Mouse (Mus musculus): Measurements from ENCODE around the gene Gcg. TPM values are rescaled to one million over a fixed set of nuclear protein-coding genes. Genes with fewer than 3 reads are reported as not detected.

The Gcg gene
- under 1 TPM in 1 of 2 experiments, not detected in 1; 0.25 TPM for total RNA-seq (2021)
- long read RNA-seq, experiment 1: 0 reads
- long read RNA-seq, experiment 2: 0 reads

GRCm38 (mm10) chr2:62483550-62483949 lies at the start of gene Gcg:
TSS of gene Gcg (minus strand) at chr2:62483650.
- DNase-seq: no peak

GRCm38 (mm10) chr2:62531065-62531464 lies 47.6 kb upstream of the Gcg start:
- DNase-seq: no peak

DNA sequence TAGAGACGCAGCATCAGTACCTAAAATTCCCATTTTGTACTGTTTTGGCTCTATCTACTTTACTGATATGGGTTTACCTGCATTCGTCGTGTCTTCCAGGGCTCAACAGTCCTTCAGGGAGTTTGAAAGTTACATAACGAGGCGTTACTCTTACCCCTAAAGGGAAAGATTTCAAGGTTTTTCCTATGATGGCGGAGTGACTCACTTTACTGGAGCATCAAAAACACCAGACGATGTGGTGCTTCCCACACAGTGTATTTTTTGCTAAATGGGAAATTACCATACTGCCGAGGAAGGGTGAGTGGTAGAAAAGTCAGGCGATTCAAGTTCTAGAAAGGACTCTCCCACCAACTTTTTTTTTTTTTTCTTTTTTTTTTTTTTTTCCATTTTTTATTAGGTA lies 42.9 kb upstream of the Gcg start:
- DNase-seq: no peak

DNA sequence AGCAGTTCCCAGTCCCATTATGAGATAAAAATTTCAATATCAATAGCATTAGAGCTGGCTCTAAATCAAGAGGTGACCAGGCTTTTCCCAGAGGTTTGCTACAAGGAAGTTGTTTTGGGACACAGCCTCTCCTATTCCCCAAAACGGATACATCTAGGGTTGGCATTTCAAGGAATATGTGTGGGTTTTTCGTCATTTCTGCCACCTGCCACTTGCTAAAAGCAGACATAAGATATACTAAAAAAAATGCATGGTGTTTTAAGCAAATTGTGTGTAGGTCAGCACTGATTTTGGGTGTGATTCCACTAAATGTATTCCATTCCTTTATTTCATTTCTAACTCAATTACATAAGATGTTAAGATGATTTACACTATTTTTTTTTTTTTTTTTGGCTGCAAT lies 34.3 kb upstream of the Gcg start:
- no peak for DNase-seq

- DNase-seq: no peak
Observed at GRCm38 (mm10) chr2:62514477-62514876, 31.0 kb upstream of the Gcg start.

- DNase-seq: no peak
Observed at GRCm38 (mm10) chr2:62513477-62513876, 30.0 kb upstream of the Gcg start.

GRCm38 (mm10) chr2:62507130-62507529 lies 23.7 kb upstream of the Gcg start:
- no peak for DNase-seq

DNA sequence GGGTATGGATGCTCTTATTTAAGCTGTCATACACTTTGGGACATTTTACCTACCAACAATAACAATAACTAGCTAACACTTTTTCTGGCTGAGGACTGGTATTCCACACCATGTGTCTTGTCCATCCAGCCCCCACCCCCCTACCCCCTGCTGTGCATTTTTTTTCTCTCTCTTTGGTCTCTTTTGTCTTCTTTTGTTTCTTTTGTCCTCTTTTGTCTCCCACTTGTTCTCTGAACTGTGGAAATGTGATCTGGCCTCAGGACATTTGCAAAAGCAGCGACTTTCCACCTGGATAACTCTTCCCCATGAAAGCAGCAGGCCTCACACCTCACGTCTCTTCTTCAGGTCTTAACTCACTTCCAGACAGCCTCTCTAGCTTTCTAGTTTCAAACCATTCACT lies 23.0 kb upstream of the Gcg start:
- DNase-seq: no peak

DNA sequence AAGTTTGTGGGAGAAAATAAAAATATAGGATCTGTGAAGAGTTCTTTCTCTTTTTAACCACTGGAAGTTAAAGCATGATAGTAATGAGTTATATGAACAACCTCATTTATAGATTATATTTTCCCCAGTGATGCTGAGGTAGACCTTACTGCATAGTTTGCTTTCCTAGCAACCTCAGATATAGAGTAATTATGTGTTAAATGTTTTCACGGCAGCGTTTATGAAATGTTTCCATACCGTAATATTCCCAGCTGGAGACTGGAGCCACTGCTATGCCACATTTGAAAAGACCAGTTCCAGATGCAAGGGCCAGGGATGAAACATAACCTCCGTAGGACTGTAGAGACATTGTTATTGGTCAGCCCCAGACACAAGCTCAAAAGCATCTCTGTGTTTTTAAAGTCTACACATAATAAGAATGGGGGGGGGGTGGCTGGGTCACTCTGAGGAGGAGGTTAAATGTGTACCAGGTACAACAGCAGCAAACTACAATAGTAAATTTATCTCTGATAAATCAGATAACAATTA lies 20.9 kb upstream of the Gcg start:
- no peak for DNase-seq

DNA sequence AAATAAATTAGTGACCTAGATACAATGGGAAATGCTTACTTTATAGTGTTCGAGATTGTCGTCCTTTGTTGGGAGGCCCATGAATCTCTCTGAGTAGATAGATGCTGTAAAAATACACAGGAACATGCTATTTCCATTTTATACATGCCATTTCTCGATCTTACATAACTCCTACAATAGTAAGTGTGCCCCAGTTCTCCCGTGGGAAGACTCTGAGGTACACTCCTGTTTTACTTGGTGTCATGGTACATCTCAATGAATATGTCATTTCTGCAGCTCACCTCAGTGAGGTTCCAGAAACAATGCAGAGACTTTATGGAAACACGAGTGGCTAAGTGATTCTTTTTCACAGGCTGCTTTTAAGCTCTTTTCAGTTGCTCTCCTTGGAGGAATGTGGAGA lies 19.9 kb upstream of the Gcg start:
- DNase-seq: no peak

DNA sequence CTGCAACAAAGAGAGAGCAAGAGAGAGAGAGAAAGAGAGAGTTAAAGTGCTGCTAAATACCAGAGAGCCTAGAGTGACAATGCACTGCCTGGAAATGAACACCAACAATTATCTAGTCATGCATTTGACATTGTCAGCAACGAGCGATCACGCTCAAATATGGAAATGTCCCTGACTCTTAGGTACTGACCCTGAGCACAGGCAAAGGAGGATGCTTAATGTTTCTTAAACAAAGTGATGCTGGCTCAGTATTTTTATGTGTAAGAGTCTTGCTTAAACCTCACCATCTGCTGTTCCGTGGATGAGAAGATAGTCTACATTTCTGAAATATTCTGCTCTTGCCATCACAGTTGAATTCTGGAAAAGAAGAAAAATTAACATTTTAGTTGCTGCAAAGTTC lies 19.1 kb upstream of the Gcg start:
- no peak for DNase-seq

DNA sequence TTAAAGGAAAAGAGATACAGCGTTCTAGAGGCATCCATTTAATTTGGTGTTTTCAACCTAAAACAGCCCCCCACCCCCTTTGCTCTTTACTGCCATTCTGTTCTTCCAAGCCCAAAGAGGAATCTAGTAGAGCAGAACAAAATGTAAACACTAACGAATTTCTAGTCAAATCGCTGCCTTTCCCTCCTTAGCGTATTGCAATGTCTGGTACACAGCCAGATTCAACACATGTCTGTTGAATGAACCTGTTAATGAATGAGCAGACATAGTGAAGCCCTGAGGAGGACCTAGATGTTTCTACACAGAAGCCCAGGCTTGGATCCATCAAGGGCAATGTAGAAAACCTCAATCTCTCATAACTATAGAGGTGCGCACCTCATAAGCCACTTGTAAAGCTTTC lies 15.4 kb upstream of the Gcg start:
- DNase-seq: no peak

GRCm38 (mm10) chr2:62498086-62498485 lies 14.6 kb upstream of the Gcg start:
- DNase-seq: no peak

- no peak for DNase-seq
Observed at GRCm38 (mm10) chr2:62497333-62498002, 14.0 kb upstream of the Gcg start.

DNA sequence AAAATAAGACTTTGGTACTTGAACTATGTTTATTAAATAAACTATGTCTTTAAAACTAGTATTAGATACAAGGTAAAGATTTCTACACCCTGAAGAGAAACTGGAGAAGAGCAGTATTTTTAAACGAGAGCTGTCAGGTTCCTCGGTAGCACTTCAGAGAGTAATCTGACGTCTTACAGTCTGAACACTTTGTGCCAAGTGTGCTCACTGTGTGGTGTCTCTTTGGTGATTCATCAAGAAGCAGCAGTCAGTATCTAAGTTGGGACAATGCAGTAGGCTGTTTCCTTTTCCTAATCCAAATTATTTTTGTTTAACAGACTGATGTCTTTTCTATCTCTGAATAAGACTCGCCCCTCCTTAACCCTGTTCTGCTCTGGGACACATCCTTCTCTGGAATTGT lies 12.0 kb upstream of the Gcg start:
- DNase-seq: no peak

- no peak for DNase-seq
Observed at GRCm38 (mm10) chr2:62489832-62490231, 6.4 kb upstream of the Gcg start.

GRCm38 (mm10) chr2:62484906-62485305 lies 1.5 kb upstream of the Gcg start:
- no peak for DNase-seq

GRCm38 (mm10) chr2:62480285-62481198 lies 2.9 kb downstream of the Gcg start:
- no peak for DNase-seq

DNA sequence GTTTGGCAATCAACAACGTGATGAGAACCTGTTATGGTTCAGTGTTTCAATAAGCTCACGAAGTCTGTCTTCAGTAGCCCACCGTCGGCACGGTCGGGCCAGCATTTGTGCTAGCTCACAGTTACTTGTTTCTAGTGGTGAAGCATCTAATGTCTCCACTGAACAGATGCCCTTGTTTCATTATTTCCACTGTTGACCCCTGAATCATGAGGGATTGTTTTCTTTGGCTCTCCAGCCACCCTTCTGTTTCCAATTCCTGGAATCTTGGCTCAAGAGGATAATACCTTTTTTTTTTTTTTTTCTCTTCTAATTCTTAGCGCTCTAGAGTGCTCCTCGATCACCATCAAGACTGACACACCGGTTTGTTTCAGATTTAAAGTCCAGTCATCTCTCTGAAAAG lies 13.9 kb downstream of the Gcg start:
- DNase-seq: no peak

DNA sequence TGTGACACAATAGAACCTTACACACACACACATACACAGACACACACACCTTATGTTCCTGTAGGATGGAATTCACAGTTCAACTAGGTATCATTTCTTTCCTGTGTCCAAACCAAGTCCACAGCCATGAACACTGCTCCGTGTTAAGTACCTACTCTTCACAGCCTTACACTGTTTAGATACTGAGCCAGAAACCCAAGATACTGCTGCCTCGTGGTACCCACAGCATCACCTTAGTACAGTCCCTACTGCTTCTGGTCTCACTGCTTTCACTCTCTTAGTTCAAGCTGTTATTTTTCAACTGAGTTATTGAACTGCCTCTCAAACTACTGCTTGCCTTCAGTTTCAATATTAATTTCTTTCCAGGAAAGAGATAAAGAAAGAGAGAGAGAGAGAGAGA lies 20.2 kb downstream of the Gcg start:
- no peak for DNase-seq

DNA sequence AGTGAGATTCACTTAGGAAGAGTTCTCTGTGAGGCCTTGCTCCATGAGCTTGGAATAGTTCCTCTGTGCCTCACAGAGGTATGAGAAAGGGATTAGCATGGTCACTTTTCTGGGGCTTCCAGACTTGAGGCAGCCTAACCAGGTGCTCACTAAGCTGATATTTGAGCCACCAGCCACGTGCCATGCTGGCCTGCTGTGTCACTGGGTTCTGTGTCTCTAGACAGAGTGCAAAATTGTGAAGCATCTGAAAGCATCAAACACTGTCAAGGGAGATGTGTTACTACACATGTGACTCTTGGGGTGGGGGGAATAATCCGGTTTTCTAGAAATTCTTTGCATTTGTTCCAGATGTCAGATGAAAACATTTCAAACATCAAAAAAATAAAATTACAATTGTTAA lies 21.3 kb downstream of the Gcg start:
- DNase-seq: no peak

DNA sequence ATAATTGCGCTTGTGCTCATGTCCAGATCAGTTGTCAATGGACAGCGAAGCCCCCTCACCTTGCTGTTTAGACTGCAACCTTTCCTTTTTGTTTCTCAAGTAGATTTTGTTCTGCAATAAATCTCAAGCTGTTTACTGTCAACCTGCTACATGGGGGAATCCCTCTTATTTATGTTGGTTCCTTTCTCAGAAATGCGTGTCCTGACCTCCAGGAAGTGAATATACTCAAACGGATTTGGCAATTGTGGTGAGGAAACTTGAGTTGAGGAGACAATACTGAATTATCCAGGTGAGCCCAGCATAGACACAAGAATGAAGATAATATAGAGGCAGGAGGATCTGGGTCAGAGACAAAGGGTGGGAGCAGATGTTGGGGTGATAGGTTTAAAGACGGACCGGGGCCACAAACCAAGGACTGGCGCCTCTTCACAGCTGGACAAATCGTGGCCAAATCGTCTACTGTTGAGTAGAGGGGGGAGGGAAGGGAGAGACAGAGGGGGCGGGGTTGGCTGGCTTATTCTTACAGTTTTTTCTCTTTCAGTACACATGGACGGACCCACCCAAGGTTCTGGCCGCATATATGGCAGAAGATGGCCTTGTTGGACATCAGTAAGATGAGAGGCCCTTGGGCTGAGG lies 22.5 kb downstream of the Gcg start:
- no peak for DNase-seq

- no peak for DNase-seq
Observed at GRCm38 (mm10) chr2:62460231-62460710, 23.2 kb downstream of the Gcg start.
